Mouse (Mus musculus) C2C12 (cell line): ENCODE measurements around the gene St8sia1.

ENCODE experiments used
- CEBPB ChIP-seq: IDR thresholded peaks from one replicate; pipeline ENCODE4 v1.6.1; 2011; ENCODE audit warnings: low read depth, mild to moderate bottlenecking, control low read depth, moderate library complexity
- CTCF ChIP-seq: IDR thresholded peaks from one replicate; pipeline ENCODE4 v1.5.1; 2011; ENCODE audit not compliant: control insufficient read depth, insufficient read depth, insufficient read length
- MYOD1 ChIP-seq: IDR thresholded peaks from one replicate; pipeline ENCODE4 v1.6.1; 2011; ENCODE audit warnings: low read depth; ENCODE audit not compliant: control insufficient read depth, insufficient read length
- MYOG ChIP-seq: IDR thresholded peaks from one replicate; pipeline ENCODE4 v1.6.1; 2011; ENCODE audit not compliant: control insufficient read depth, insufficient read length; ENCODE audit errors: extremely low read depth
- USF1 ChIP-seq: IDR thresholded peaks from one replicate; pipeline ENCODE4 v1.6.1; 2011; ENCODE audit warnings: low read depth, mild to moderate bottlenecking, control low read depth, moderate library complexity

GRCm38 (mm10) chr6:142916271-142916941, 47.8 kb downstream of the St8sia1 start:
- TF ChIP-seq CTCF (no peak), MYOD1 (no peak), USF1 (no peak), MYOG (no peak), CEBPB (no peak)
